Mouse (Mus musculus) cerebellum, adult 2 months (tissue): ENCODE measurements around the gene Ak4.

Source experiments
- CTCF ChIP-seq: fragments of 200-500 bp; IDR thresholded peaks from 2 replicates; pipeline ENCODE4 v1.5.1; 2011; ENCODE audit warnings: low read depth, mild to moderate bottlenecking, control low read depth, low read length, moderate library complexity, borderline replicate concordance; ENCODE audit not compliant: insufficient read depth
- POLR2A ChIP-seq: fragments of 200-500 bp; IDR thresholded peaks from 2 replicates; pipeline ENCODE4 v1.6.1; 2011; ENCODE audit warnings: low read length, control low read depth, borderline replicate concordance; ENCODE audit not compliant: insufficient read depth

DNA sequence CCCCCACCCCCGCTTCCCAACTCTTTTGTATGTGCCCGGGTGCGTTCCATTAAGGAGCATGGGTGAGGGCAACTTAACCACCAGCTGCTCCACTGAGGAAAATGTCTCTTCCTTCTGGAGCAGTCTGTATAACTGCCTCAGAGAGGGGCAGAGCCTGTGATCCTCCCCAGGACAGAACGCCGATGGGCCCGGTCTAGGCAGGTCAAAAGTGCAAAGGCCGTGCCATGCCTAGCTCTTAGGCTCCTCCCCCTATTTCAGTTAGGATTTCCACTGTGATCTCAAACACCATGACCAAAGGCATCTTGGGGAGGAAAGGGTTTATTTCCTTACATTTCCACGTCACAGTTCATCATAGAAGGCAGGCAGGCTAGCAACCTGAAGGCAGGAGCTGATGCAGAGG, 29.6 kb downstream of the Ak4 start:
- no peak for TF ChIP-seq CTCF
- no peak for TF ChIP-seq POLR2A
